Mouse (Mus musculus) activated CD4-positive, CD25-positive, alpha-beta regulatory T cell, adult 4 months (primary cell): ENCODE results near the gene Nova2. TPM values are rescaled to one million over a fixed set of nuclear protein-coding genes. Genes with fewer than 3 reads are reported as not detected.
A peak's percentile ranks its signal among the peaks of the same experiment; 100 is the strongest.

ENCODE experiments used
- ATAC-seq: one replicate; pipeline ENCODE4 v1.8.0; 2017
- polyA plus RNA-seq, 2 experiments: library from polyadenylated mRNA; unstranded; fragments of 100-300 nt; shearing (Covaris generic); gene quantifications; one replicate each; pipeline ENCODE4 v1.2.1; 2017

Gene Nova2
- polyA plus RNA-seq, 2 experiments from 2014 or later = not detected

- ATAC-seq = no peak
Observed at GRCm38 (mm10) chr7:18924321-18924720, 1.4 kb upstream of the Nova2 start.

- ATAC-seq = no peak
Observed at GRCm38 (mm10) chr7:18926041-18926790, 528 bp downstream of the Nova2 start.

GRCm38 (mm10) chr7:18926911-18927310, 1.2 kb downstream of the Nova2 start:
- ATAC-seq = no peak

- ATAC-seq = no peak
Observed at GRCm38 (mm10) chr7:18927759-18928158, 2.1 kb downstream of the Nova2 start.

- no peak for ATAC-seq
Observed at GRCm38 (mm10) chr7:18942376-18942775, 16.7 kb downstream of the Nova2 start.

- ATAC-seq = no peak
Observed at GRCm38 (mm10) chr7:18942815-18943214, 17.1 kb downstream of the Nova2 start.

GRCm38 (mm10) chr7:18948151-18948550, 22.5 kb downstream of the Nova2 start:
- ATAC-seq = no peak

- ATAC-seq = no peak
Observed at GRCm38 (mm10) chr7:18949781-18950522, 24.3 kb downstream of the Nova2 start.

- no peak for ATAC-seq
Observed at GRCm38 (mm10) chr7:18950523-18951315, 25.0 kb downstream of the Nova2 start.

GRCm38 (mm10) chr7:18951397-18951796, 25.7 kb downstream of the Nova2 start:
- ATAC-seq = no peak

GRCm38 (mm10) chr7:18957569-18958383, 32.1 kb downstream of the Nova2 start:
- ATAC-seq = peak; percentile 32

- ATAC-seq = no peak
Observed at GRCm38 (mm10) chr7:18958384-18958766, 32.7 kb downstream of the Nova2 start.

- ATAC-seq = no peak
Observed at GRCm38 (mm10) chr7:18959446-18959845, 33.8 kb downstream of the Nova2 start.

GRCm38 (mm10) chr7:18962171-18962792, 36.6 kb downstream of the Nova2 start:
- ATAC-seq = no peak

- no peak for ATAC-seq
Observed at GRCm38 (mm10) chr7:18962795-18963194, 37.1 kb downstream of the Nova2 start.

- no peak for ATAC-seq
Observed at GRCm38 (mm10) chr7:18963294-18963843, 37.7 kb downstream of the Nova2 start.

GRCm38 (mm10) chr7:18965312-18965711, 39.6 kb downstream of the Nova2 start:
- no peak for ATAC-seq

GRCm38 (mm10) chr7:18967603-18968002, 41.9 kb downstream of the Nova2 start:
- no peak for ATAC-seq

GRCm38 (mm10) chr7:18970956-18971355, 45.3 kb downstream of the Nova2 start:
- no peak for ATAC-seq

- no peak for ATAC-seq
Observed at GRCm38 (mm10) chr7:18978381-18978780, 52.7 kb downstream of the Nova2 start.

GRCm38 (mm10) chr7:18986503-18986902, 60.8 kb downstream of the Nova2 start:
- no peak for ATAC-seq

GRCm38 (mm10) chr7:18987100-18987499, 61.4 kb downstream of the Nova2 start, which contains the start of gene Nanos2:
Nanos2 (plus strand) TSS chr7:18987400.
- no peak for ATAC-seq
